Mouse (Mus musculus): ENCODE measurements around the gene Myh14.

- TF ChIP-seq ZNF384 (IDR thresholded peaks at IDR 0.05; ENCODE audit: low read depth, low read length) (no peak), GABPA (IDR thresholded peaks at IDR 0.05; ENCODE audit: low read depth, low read length) (no peak), HCFC1 (IDR thresholded peaks at IDR 0.05; ENCODE audit: low read depth, low read length) (no peak), EP300 (IDR thresholded peaks at IDR 0.05; ENCODE audit: low read depth in 1 of 2, low read length in 2 of 2) (no peak), ETS1 (IDR thresholded peaks at IDR 0.05; ENCODE audit: low read depth, low read length) (no peak)
Observed at GRCm38 (mm10) chr7:44560435-44561400, 109.9 kb downstream of the Myh14 start.

Data from MEL (cell line).